Mouse (Mus musculus) cortical plate, adult 2 months (tissue): ENCODE results near the gene H2-Q2.
A peak's percentile ranks its signal among the peaks of the same experiment; 100 is the strongest.
"Not testable (repeated sequence)": the region's sequence is repeated elsewhere in the genome, so short reads cannot be mapped to it uniquely, and the experiment has no call there.

Experiments
- CTCF ChIP-seq: fragments of 200-500 bp; IDR thresholded peaks from 2 replicates; pipeline ENCODE4 v1.5.1; 2011; ENCODE audit warnings: mild to moderate bottlenecking, control low read depth, low read length; ENCODE audit not compliant: insufficient read depth; ENCODE audit errors: extremely low read depth
- POLR2A ChIP-seq: fragments of 200-500 bp; IDR thresholded peaks from 2 replicates; pipeline ENCODE4 v1.6.1; 2011; ENCODE audit warnings: mild to moderate bottlenecking, low read length, control low read depth; ENCODE audit not compliant: insufficient read depth; ENCODE audit errors: extremely low read depth

- 0 out of 2 replicates have a peak, but pooled peaks have one; percentile 17 for TF ChIP-seq CTCF
- not testable (repeated sequence) for TF ChIP-seq POLR2A
These were observed 16.9 kb upstream of the H2-Q2 start for GRCm38 (mm10) chr17:35325124-35325523.
